Mouse (Mus musculus): Measurements from ENCODE around the gene Ago1.
A peak's percentile ranks its signal among the peaks of the same experiment; 100 is the strongest.

Ago1 gene

DNA sequence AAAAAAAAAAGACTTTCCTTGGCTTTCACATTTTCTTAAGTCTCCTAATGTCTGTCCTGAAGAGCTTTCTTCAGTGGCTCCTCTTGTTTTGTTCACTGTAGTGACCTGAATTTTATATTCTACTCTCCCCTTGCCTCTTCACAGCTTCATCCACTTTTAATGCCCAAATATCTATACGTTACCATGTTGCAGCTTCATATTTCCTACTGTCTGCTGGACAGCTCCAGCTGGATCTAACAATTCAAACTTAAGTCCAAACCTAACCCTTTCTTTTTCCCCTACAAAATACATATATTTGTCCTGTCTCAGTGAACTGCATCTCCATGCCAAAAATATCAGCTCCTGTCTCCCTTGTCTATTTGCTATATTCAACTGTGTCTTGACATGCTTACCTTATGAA, 951 bp upstream of the Ago1 start:
- no peak for DNase-seq

DNA sequence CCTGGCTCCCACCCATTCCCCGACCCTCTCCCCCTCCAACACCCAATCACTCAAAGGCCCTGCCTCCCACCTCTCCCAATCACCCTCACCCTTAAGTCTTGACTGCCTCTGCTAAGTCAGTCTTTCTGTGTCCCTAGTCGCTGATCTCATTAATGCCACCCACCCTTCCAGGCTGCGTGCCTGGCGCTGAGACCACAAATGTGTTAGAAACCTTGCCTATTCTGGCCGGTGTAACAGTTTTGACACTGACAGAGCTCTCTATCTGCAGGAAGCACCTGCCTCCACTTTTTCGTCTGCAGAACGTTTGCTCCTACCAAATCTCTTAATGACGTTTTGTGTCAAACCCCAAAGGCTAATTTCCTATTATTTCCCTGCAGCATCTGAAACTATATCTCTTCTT, 542 bp upstream of the Ago1 start:
- DNase-seq: no peak

DNA sequence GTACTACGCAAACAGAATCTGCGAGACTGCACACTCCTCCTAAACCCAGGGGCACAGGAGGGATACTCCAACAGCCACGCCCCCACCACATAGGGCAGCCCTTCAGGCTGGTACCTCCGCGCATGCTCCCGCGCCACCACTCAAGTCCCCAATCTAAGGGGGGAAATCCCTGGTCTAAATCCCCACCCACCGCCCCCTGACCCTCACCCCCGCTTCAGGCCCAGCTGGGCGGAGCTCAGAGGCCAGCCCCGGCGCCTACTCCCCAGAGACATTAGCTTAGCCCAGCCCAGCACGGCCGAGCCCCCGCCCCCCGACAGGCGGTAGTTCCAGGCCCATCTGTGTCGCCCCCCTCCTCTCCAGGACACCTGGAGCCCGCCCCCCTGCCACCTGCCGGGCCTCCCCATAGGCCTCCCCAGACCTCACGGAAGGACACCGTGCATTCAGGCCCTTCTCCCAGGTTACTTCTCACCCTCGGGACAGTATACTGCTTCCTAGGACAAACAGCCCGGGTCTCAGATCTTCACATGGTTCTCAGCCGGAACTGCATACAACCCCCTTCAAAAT, 580 bp downstream of the Ago1 start:
- peak; percentile 97 for DNase-seq

DNA sequence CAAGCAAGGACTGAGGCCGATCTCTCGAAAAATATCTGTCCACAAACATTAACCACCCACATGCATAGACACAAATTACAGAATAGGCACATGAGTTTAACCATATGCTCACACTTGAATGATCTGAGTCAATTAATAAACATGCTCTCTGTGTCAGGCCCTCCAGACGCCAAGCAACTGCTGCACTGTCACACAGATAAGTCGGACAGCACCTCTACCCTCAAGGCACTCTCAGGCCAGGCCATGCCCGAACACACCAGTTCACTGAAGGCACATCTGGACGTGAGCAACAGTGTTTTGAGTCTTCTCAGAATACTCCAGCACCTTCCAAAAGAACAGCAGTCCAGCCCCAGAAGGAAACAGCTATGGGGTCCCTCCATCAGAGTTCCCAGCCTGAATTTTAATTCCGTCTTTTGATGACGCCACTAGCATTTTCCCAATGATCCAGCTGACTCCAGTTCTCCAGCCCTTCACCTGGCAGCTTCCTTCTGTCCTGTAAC, 2.1 kb downstream of the Ago1 start:
- DNase-seq: no peak

DNA sequence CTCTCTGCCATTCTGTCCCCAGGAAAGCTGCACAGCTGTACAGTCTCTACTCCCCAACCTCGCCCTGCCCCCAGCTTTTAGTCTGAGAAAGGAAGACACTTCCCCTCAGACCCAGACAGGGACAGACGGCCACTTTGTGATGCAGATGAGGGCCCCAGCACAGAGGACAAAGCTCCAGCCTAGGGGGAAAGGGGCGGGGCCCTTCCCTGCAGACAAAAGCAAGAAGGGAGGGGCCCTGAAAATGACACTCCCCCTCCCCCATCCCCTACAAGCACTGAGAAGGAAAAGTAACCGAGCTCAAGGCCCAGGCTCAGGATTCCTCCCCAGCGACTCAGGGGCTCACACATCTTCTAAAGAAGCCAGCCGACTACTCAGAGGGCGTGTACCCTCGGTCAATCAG, 2.5 kb downstream of the Ago1 start:
- DNase-seq: peak; percentile 90

DNA sequence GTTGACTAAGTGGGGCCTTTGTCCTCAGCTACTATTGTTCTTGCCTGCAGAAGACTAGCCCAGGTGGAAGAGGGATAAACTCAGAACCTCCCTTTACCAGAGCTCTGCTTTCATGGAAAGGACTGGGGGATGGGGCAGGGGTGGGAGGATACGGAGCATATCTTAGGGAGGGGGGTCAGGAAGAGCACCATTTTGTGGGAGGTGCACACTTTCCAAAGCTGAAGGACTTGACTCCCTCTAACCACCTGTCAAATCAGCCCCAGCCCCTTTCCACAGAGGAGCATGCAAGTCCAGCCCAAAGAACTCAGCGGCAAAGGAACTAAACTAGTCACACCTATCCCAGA, 3.5 kb downstream of the Ago1 start:
- DNase-seq: no peak

DNA sequence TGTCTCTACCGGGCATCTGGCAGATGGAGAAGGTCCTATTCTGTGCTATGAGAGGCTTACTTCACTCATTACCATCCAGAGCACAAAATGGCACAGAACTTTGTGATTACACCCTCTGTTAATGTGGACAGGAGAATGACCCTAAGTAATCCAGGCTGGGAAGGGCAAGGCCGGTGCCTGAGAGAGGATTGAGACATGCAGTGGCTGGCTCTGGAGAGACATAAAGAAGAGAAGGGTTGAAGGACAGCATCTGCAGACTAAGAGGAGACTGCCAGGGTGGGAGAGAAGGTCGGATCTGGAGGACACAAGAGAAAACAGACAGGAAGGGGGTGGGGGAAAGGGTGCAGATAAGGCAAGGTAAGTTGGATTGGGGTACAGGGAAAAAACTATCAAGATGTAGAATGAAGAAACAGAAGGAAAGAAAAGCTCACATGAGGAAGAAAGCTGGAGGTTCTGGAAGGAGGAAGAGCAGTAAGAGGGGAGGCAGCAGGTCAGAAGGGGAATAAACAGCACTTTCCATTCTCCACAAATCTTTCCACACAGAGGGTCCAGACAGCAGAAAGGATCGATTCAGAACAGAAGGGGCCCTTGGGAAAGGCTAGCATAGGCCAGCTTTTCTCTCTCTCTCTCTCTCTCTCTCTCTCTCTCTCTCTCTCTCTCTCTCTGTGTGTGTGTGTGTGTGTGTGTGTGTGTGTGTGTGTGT, 4.0 kb downstream of the Ago1 start:
- DNase-seq: no peak

DNA sequence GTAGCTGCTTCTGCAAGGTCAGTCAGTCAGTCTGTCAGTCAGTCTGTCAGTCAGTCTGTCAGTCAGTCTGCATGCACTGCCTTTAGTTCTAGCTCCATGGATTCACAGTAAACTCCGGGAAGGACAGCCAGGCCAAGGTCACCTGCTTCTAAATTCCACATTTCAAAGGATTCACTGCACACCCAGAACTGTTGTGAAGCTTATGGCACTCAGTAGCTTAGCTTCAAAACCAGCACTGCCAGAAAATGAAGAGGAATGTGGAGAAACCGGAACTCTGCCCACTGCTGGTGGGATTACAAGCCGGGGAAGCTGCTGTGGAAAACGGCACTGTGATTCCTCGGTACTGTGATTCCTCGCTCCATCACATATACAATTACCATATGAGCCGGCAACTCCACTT, 12.9 kb downstream of the Ago1 start:
- no peak for DNase-seq

DNA sequence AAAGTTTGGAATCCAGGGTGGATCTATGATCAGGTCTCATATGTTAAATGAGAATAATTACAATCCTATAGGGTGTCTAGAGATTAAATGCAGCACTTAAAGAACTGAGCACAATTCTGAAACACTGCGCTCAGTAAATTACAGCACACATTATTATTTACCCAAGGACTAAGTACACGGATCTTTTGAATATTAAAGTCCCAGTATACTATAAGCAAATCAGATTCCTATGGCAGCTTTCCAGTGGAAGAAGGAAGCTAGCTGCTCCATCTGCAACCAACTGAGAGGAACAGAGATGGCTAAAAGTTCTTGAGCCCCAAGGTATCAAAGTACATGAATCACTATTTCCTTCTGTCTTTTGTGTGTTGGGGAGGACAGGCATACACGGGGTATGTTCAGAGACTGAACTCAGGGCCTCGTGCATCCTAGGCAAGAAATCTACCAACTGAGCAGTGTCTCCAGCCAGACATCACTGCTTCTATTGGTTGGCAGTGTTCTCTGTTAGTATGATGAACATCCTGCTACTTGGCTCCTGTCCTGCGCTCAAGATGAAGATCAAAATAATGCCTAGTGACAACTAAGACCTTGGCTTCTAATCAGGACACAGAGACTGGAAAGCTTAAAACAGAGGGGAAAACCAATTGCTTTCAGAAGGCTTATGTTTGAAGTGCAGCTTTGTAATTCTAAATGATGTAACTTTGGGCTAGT, 13.7 kb downstream of the Ago1 start:
- DNase-seq: no peak

DNA sequence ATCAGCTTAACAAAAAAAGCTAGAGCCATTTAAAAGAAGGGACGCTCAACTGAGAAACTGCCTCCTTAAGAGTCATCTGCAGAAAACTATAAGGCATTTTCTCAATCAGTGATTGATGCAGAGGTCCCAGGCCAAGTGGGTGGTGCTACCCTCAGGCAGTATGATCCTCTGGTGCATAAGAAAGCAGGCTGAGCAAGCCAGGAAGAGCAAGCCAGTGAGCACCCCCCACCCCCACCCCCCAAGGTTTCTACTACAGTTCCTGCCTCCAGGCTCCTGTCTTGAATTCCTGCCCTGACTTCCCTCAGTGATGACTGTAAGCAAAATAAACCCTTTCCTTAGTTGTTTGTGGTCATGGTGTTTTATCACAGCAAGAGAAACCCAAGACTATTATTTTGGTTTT, 18.1 kb downstream of the Ago1 start:
- DNase-seq: peak; percentile 12

DNA sequence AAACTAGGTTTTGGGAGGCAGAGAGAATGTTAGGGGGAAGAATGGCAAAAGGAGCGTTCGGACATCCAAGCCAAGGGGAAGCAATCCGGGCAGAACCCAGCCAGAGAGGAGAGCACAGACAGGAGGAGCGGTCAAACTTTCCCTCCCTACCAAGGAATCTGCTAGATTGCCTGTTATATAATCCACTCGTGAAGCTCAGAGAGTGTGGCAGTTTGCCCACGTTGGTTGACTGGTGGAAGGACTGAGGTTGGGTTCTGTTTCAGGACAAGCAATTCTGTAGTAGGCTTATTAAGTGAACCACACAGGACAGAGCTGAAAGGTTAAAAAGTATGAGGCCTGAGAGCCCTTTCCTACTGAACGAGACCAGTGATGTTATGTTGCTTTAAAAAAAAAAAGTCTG, 21.3 kb downstream of the Ago1 start:
- peak; percentile 89 for DNase-seq

DNA sequence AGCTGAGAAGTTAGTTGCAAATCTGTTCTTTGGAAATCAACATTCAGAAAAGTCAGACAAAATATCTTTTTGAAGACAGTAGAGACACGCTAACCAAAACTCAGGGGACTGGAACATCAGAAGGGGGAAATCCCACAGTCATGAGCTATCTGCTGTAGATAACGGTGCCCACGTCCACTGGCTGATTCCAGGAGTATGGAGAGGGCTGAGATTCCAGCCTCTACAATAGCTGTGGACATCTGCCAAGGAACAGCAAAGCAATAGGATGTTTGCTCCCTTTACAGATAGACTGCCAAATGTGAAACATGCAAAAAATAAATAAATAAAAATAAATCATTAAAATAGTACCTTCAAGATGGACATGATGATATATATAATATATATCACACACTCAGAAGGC, 23.9 kb downstream of the Ago1 start:
- peak; percentile 80 for DNase-seq

DNA sequence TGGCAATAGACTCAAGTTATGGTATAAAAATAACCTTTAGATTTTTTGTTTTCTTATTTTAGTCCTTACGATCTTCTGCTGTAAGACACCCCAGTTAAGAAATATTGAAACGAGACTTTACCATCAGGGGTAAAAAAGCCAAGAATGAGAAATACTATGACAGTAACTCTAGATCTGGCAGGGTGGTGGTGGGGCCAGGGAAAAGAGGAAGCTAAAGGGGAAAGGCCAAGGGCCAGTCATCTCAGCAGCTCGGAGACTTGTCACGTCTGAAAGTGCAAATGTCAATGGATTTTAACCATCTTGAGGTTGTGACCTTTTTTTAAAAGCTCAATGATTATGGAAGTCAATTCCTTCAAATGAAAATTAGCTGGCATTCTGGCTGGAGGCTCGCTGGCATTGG, 30.1 kb downstream of the Ago1 start:
- peak; percentile 83 for DNase-seq

DNA sequence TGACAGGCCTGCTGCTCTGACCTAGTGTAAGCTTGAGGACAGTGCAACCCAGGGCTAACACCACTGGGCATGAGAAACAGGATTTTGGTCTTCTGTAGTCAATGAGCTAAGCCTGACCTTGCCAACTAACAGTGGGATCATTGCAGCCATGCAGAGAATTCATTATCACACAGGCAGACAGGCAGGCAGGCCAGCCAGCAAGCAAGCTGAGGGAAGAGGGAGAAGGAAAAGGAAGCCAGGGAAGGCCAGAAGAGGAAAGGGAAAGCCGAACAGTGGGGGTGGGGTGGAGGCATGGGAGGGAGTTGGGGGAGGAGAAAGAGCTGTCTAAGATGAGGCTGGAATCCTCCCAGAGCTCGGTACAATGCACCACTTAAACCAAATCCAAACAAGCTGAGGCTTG, 32.1 kb downstream of the Ago1 start:
- DNase-seq: peak; percentile 90

DNA sequence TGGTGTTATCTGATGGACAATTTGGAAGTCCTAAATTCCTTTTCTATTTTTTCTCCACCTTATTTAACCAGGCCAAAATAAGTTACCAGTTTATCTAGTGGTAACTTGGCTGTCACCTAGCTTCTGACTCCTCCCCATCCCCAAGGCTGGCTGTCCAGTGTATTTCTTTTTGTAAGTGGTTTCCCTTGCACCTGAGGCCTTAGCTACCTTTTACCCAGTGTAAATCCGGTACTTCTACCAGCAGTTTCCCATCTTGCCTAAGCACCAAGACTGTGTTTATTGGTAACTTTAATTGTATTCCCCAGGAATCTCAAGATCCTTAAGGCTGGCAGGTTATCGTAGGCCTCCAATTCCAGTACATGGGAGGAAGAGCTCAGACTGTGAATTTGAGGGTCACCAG, 34.3 kb downstream of the Ago1 start:
- DNase-seq: peak; percentile 64

DNA sequence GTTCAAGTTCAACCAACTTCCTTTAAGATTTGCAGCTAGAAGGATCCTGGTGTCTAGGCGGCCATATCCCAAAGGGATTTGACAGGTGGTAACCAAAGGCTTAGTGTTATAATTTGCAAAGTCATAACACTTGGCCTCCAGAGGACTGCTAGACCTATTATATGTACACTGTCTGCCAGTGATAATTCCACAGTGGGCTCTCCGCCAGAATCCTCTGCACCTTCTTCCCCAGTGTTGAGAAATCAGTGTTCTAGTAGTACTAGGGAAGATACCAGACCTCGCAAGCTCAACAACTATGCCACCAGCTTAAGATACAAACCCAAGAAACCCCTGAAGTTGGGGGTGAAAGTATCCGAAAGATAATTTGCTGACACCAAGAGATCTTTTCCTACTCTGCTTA, 35.2 kb downstream of the Ago1 start:
- DNase-seq: peak; percentile 80

DNA sequence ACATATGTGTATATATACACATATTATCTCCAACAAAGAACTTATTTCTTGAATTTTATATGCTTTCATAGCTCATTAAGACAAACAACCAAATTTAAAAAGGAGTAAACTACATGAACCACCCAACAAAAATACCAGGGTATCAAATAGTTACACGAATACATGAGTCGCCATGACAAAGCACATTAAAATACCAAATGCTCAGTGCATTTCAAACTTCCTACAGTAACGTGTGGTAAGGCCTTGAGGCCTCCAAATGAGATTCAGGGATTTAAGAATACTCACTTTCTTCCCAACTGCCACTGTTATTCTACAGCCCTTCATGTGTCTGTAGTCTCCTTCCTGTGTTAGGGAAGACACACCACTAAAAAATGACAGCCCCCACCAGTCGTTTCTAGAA, 36.6 kb downstream of the Ago1 start:
- DNase-seq: peak; percentile 36

DNA sequence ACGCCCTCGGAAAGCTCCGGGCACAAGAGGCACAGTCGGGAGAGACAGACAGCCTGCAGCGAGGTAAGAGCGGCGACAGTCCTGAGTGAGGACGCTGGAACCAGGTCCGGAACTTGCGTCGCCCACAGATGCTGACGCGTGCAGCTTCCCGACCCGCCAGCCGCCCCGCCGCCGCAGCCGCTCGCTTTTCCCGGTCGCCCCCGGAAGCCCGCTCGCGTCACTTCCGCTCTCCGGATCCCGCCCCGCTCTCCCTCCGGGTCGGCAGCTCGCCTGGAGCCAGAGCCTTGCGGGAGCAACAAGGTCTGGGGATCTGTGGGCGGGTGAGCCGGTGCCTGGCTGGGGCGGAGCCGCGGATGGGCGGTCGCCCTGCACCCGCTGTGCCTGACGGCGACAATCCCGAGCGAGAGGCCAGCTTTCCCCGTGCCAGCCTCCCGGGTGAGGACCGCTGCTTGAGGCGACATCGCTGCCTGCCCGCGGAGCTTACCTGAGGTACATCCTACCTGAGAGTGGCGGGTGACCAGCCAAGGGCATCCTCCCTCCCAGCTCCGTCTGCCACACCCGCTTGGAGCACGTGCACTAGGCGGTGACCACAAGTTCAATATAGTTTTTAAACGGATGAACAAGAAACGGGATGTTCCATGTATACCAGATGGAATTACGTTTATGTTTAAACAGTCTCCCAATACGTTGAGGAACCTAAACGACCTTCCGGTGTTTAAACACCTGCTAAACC, 38.9 kb downstream of the Ago1 start, which contains the start of gene Ago3:
Gene Ago3 (minus strand): TSS at position 210 of the 733 bp plus-strand sequence.
- DNase-seq: peak; percentile 99

DNA sequence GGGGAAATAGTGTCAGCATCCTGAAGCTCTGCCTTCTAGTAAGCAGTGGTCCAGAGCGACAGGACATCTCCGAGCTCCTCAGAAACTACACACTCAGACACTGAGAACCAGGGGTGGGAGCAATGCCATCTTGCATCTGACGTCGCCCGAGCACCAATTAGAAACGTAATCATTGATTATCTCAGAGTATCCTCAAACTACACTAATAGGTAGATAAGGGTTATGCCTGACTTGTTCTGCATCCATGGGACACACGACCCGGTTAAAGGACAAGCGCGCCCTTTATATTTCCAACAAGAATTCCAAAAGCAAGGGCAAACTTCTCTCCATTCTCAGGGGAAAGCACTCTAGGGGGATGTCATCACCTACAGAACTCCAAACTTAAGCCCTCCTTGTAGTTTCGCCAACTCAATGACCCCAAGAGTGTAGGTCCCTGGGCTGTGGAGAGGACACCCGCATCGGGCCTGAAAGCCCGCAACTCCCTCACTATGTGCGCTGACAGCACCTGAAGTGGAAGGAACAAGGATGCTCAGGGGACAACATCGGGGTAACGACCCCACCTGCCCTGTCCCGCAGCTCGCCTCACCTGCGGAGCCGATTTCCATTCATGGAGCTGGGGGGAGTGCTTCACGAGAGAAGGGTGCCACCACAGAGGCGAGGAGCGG, 39.6 kb downstream of the Ago1 start:
- DNase-seq: peak; percentile 88

DNA sequence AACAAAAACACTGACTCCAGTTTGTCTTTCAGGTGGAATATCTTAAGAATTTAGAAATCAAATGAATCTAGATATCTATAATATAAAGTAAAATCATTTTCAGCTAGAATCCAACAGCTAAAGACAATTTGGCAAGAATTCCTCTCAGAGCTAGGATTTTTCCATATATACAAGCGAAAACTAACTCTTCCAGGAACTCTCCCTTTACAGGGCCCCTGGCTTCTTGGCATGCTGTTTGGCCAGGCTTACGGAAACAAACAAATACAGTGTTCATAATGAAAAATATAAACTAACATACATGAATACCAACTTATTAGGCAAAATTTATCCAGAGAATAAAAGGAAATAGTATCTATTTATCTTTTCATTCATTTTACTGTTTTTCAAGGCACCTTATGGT, 44.5 kb downstream of the Ago1 start:
- no peak for DNase-seq

DNA sequence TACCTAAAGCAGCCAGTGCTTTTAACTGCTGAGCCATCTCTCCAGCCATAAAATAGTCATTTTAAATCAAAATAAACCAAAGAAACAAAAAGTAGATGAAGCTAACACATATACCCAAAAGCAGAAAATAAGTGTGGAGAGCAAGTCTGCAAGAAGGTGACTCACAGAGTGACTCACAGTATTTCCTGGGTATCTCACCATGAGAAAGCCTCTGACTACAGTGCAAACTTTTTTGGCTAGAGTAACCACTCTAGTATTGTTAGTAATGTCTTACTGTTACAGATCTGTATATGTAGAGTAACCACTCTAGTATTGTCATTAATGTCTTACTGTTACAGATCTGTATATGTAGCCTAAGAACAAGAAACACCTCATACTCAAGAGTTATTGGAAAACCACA, 52.7 kb downstream of the Ago1 start:
- DNase-seq: no peak

DNA sequence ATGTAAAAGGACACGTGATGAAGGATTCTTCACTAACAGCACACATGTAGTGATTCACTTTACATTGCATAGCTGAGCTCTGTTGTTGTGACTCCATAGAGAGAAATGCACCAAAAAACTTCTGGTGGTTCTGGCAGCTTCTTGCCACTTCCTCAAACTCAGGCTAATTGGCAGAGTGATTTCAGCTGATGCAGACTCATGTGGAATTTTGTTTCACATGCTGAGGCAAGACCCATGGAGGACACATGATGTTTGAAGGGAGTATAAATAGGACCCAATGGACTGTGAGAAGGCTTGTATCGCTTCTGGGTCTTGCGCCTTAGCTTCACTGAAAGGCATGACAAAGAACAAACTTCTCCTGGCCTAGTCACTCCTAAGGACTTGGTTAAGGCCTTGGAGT, 55.9 kb downstream of the Ago1 start:
- DNase-seq: peak; percentile 93
